Mouse (Mus musculus) neural tube, embryonic 15.5 days (tissue): Measurements from ENCODE around the gene Cdc34b. TPM values are rescaled to one million over a fixed set of nuclear protein-coding genes. Genes with fewer than 3 reads are reported as not detected.

Experiments
- ATAC-seq: fragments of 200-750 bp; cut with Nextera tagmentation; 2 replicates; pipeline ENCODE4 v1.8.0; 2017; ENCODE audit warnings: mild to moderate bottlenecking, moderate TSS enrichment, moderate library complexity; ENCODE audit not compliant: low FRiP score
- H3K27ac ChIP-seq: fragments of 300-500 bp; sonication (generic); replicated peaks from 2 replicates; pipeline ENCODE4 v1.5.1; 2015; ENCODE audit warnings: mild to moderate bottlenecking, inconsistent platforms
- H3K27me3 ChIP-seq: fragments of 300-500 bp; sonication (generic); replicated peaks from 2 replicates; pipeline ENCODE4 v1.6.1; 2015; ENCODE audit warnings: inconsistent platforms
- H3K36me3 ChIP-seq: fragments of 300-500 bp; sonication (generic); 2 replicates; pipeline ENCODE4 v1.6.1; 2015; ENCODE audit warnings: inconsistent platforms
- H3K4me1 ChIP-seq: fragments of 300-500 bp; sonication (generic); 2 replicates; pipeline ENCODE4 v1.6.1; 2015; ENCODE audit warnings: inconsistent platforms
- H3K4me2 ChIP-seq: fragments of 300-500 bp; sonication (generic); 2 replicates; pipeline ENCODE4 v1.6.1; 2015; ENCODE audit warnings: inconsistent platforms, mild to moderate bottlenecking, moderate library complexity
- H3K4me3 ChIP-seq: fragments of 300-500 bp; sonication (generic); replicated peaks from 2 replicates; pipeline ENCODE4 v1.5.1; 2015; ENCODE audit warnings: mild to moderate bottlenecking, inconsistent platforms
- H3K9ac ChIP-seq: fragments of 300-500 bp; sonication (generic); replicated peaks from 2 replicates; pipeline ENCODE4 v1.6.1; 2015; ENCODE audit warnings: mild to moderate bottlenecking, inconsistent platforms
- H3K9me3 ChIP-seq: fragments of 300-500 bp; sonication (generic); replicated peaks from 2 replicates; pipeline ENCODE4 v1.6.1; 2016; ENCODE audit warnings: inconsistent platforms
- WGBS: fragments of 180-500 bp; shearing (Covaris S2); methylation state at CpG from one replicate; pipeline ENCODE4 v1.1.7; 2015; ENCODE audit warnings: mixed read lengths; 5-methylcytosine and 5-hydroxymethylcytosine counted together
- polyA plus RNA-seq: library from polyadenylated mRNA; unstranded; fragments of >200 nt; fragmentation: Nextera tagmentation; extraction: Ambion mirVana; gene quantifications from 2 replicates; pipeline ENCODE4 v1.2.1, GENCODE M21; 2015

Gene Cdc34b
- polyA plus RNA-seq, 1 experiment from 2014 or later: not detected

DNA sequence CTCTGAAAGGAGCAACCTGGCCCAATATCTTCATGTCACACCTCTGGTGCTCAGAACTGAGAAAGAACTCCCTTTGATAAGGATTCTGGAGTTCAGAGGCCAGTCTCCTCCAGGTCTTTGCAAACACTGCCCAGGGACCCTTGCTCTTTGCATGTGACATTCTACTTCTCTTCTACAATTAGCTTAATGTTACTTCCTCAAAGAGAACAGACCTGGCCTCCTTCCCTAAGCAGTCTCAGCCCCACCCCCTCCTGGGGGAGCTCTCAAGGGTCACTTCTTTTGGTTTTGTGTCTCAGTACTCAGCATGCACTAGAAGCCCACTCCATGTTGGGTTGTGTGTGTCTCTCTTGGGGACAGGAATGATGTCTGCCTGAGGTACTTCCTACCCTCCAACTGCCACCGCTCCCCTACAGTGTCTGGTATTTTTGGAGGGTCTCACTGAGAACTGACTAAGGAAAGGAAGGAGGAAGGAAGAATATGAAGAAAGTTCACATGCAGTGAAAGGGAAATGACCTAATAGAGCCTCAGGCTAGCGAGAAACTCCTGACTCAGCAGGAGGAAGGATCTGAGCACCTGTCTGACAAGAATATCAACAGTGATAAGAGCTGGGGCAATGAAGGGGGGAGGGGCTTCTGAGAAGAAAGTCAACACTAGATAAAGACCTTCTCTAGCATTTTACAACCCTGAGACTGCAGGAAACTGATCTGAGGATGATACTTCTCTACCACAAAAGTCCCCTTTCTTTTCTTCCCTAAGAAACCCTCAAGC, 11.5 kb downstream of the Cdc34b start:
- no peak overlapping the region for H3K27ac ChIP-seq
- H3K36me3 ChIP-seq: no peaks in the 10 kb centered on the region
- 57% methylated on average over 2 of the region's 2 CpGs for WGBS
- no peak overlapping the region for H3K4me2 ChIP-seq
- 0 out of 2 replicates have a peak, but pooled peaks cover 3% of the 10 kb centered on the region for H3K27me3 ChIP-seq
- H3K9me3 ChIP-seq: no peaks in the 10 kb centered on the region
- ATAC-seq: no peak
- no peak overlapping the region for H3K4me3 ChIP-seq
- no peaks in the 10 kb centered on the region for H3K4me1 ChIP-seq
- no peak overlapping the region for H3K9ac ChIP-seq

DNA sequence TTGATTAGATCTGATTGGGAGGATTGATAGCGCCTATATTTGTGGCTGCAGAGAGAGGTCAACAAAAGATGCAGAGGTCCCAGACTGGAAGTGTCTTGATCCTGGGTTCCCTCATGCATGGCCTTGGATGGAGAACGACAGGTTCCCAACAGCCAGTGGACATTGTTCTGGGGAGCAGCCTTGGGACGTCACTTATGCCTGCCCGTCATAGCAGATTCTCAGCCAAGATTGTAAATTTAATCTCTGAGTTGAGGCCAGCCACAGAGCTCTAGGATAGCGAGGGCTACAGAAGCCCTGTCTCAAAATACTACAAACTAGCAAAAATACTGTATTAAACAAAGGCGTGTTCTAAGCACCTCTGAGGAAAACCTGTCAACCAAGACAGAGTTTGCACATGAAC, 18.3 kb downstream of the Cdc34b start:
- Histone ChIP-seq H3K36me3 (no peaks in the 10 kb centered on the region), H3K27ac (no peak overlapping the region), H3K4me1 (no peaks in the 10 kb centered on the region), H3K9me3 (no peaks in the 10 kb centered on the region), H3K27me3 (0 out of 2 replicates have a peak, but pooled peaks cover 3% of the 10 kb centered on the region), H3K4me3 (no peak overlapping the region), H3K4me2 (no peak overlapping the region), H3K9ac (no peak overlapping the region)
- no peak for ATAC-seq
- 87% methylated on average over 6 of the region's 6 CpGs for WGBS

DNA sequence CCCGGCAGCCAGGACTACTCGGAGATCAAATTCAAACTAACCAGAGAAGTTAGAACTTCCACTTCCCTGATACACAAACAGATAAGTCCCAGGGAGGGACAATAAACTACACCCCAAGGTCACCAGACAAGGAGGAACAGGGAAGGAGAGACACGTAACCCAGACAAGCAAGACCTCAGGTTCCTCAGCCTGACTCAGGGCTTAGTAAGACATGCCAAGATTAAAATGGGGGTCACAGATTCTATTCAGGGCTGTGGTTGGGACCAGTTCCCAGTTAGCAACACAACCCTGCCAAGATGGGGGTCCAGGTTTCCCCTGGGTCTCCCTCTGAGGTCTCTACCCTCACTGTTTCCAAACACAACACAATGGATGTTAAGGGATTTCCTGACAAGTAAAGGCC, 18.8 kb downstream of the Cdc34b start:
- Histone ChIP-seq H3K4me3 (no peak overlapping the region), H3K9me3 (no peaks in the 10 kb centered on the region), H3K4me2 (no peak overlapping the region), H3K27ac (no peak overlapping the region), H3K4me1 (no peaks in the 10 kb centered on the region), H3K27me3 (0 out of 2 replicates have a peak, but pooled peaks cover 3% of the 10 kb centered on the region), H3K9ac (no peak overlapping the region), H3K36me3 (no peaks in the 10 kb centered on the region)
- no peak for ATAC-seq
- WGBS: 90% methylated on average over 3 of the region's 3 CpGs

DNA sequence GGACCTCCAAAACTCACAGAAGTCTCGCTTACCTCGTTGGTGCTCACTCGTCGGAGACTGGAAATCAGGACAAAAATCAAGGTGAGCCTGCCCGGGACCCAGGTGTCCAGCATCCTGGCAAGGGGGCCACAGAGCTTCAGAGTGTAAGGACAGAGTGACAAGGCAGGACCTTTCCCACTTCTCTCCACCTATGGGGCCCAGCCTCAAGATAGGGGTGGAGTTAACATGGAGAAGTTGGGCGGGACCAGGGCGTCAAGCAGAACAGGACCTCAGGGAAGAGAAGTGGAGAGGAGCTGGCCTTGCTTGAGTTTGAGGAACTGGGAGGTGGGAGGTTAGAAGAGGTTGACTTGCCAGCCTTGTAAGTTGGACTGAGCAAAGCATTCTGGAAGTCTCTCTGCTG, 19.2 kb downstream of the Cdc34b start:
- H3K27ac ChIP-seq: no peak overlapping the region
- no peaks in the 10 kb centered on the region for H3K4me1 ChIP-seq
- H3K9me3 ChIP-seq: no peaks in the 10 kb centered on the region
- H3K27me3 ChIP-seq: 0 out of 2 replicates have a peak, but pooled peaks cover 2% of the 10 kb centered on the region
- H3K4me3 ChIP-seq: no peak overlapping the region
- ATAC-seq: no peak
- no peak overlapping the region for H3K4me2 ChIP-seq
- WGBS: 82% methylated on average over 7 of the region's 7 CpGs
- H3K36me3 ChIP-seq: no peaks in the 10 kb centered on the region
- no peak overlapping the region for H3K9ac ChIP-seq

DNA sequence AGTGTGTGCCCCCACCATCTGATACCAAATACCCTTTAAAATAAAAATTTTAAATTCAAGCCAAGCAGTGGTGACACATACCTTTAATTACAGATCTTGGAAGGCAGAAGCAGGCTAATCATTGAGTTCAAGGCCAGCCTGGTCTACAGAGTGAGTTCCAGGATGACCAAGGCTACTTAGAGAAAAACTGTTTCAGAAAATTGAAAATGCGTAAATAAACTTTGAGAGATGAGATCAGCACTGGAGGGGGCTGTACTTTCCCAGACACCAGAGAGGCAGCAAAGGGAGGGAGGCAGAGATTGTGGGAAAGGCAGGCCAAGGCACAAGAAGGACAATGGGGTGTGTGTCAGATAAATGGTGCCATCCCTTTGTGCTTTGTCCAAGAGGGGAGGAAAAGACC, 20.7 kb downstream of the Cdc34b start:
- WGBS: 88% methylated on average over 1 of the region's 1 CpGs
- no peaks in the 10 kb centered on the region for H3K36me3 ChIP-seq
- H3K27me3 ChIP-seq: no peaks in the 10 kb centered on the region
- ATAC-seq: no peak
- H3K4me3 ChIP-seq: no peak overlapping the region
- H3K4me2 ChIP-seq: no peak overlapping the region
- no peak overlapping the region for H3K9ac ChIP-seq
- no peaks in the 10 kb centered on the region for H3K4me1 ChIP-seq
- H3K27ac ChIP-seq: no peak overlapping the region
- H3K9me3 ChIP-seq: no peaks in the 10 kb centered on the region

DNA sequence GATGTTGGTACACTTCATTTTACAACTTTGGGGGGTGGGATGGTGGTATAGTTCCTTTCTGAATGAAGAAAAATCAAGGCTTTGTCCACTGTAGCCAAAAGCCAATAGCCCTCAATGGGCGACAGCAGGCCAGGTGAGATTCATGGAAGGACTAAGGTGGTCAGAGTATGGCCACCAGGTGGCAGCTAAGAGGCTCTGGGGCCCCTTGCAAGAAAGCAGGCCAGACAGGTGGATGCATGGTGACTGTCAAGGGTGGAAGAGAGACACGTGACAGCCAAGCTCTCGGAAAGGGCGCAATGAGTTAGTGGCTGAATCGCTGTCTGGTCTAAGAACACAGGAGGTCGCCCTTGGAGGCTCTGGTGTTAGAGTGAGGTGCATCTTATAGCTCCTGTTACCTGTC, 21.2 kb downstream of the Cdc34b start:
- Histone ChIP-seq H3K4me1 (no peaks in the 10 kb centered on the region), H3K9ac (no peak overlapping the region), H3K27ac (no peak overlapping the region), H3K4me3 (no peak overlapping the region), H3K36me3 (no peaks in the 10 kb centered on the region), H3K27me3 (no peaks in the 10 kb centered on the region), H3K4me2 (no peak overlapping the region), H3K9me3 (no peaks in the 10 kb centered on the region)
- no peak for ATAC-seq
- 48% methylated on average over 6 of the region's 6 CpGs for WGBS

DNA sequence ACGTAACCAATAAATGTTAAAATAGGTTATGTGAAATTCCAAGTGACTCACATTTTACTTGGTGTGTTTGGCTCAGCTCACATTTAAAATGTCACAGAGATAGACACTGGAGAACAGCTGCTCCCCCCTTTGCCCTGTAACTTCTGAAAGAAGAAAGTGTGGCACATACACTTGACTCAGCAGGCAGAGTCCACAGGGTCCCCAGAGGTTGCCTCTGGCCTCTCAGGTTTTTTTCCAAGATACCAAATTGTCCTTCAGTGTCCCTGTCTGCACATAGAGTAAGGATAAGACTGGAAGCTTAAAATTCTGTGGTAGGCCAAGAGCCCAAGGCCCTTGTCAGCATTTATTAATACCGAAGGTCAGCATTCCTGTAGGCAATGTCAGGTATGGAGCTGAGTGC, 25.7 kb downstream of the Cdc34b start:
- Histone ChIP-seq H3K4me3 (no peak overlapping the region), H3K27me3 (0 out of 2 replicates have a peak, but pooled peaks cover 2% of the 10 kb centered on the region), H3K27ac (no peak overlapping the region), H3K9ac (no peak overlapping the region), H3K36me3 (no peaks in the 10 kb centered on the region), H3K9me3 (no peaks in the 10 kb centered on the region), H3K4me1 (no peaks in the 10 kb centered on the region), H3K4me2 (no peak overlapping the region)
- WGBS: 93% methylated on average over 2 of the region's 2 CpGs
- ATAC-seq: no peak

DNA sequence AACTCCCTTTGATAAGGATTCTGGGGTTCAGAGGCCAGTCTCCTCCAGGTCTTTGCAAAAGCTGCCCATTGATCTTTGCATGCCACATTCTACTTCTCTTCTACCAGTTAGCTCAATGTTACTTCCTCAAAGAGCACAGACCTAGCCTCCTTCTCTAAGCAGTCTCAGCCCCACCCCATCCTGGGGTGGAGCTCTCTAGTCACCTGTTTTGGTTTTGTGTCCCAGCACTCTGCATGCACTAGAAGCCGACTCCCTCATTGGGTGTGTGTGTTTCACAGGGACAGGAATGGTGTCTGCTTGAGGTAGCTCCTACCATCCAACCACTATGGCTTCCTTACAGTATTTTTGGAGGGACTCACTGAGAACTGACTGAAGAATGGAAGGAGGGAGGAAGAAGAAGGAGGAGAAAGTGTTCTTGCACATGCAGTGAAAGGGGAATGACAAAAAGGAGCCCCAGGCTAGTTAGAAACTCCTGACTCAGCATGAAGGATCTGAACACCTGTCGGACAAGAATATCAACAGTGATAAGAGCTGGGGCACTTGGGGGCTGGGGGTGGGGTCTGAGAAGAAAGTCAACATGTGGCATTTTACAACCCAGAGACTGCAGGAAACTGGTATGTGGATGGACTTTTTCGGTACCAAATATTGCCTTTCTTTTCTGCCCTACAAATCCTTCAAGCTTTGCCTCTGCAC, 30.9 kb downstream of the Cdc34b start:
- H3K9me3 ChIP-seq: no peaks in the 10 kb centered on the region
- no peak overlapping the region for H3K27ac ChIP-seq
- H3K4me3 ChIP-seq: no peak overlapping the region
- H3K4me1 ChIP-seq: no peaks in the 10 kb centered on the region
- H3K4me2 ChIP-seq: no peak overlapping the region
- 0 out of 2 replicates have a peak, but pooled peaks cover 2% of the 10 kb centered on the region for H3K27me3 ChIP-seq
- no peak overlapping the region for H3K9ac ChIP-seq
- no peaks in the 10 kb centered on the region for H3K36me3 ChIP-seq
- WGBS: 81% methylated on average over 3 of the region's 3 CpGs
- no peak for ATAC-seq

DNA sequence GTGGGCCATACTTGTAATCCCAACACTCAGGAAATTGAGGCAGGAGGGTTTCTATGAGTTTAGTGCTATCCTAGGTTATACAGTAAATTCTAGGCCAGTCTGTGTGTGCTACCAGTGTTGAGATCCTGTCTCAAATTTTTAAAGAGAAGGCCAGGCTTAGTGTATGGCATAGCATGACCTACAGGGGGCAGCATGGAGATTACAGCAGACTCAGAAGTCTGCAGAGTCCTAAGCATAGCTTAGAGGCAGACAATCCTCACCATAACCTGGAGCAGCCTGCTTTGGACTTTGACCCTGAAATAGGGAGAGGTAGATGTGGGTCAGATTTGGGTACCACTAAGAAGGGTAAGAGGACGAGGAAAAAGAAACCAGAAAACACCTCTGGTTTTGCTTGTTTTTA, 32.3 kb downstream of the Cdc34b start:
- no peak for ATAC-seq
- 0 out of 2 replicates have a peak, but pooled peaks cover 2% of the 10 kb centered on the region for H3K27me3 ChIP-seq
- no peaks in the 10 kb centered on the region for H3K36me3 ChIP-seq
- no peak overlapping the region for H3K27ac ChIP-seq
- H3K4me1 ChIP-seq: no peaks in the 10 kb centered on the region
- WGBS: 97% methylated on average over 1 of the region's 1 CpGs
- H3K4me3 ChIP-seq: no peak overlapping the region
- H3K9ac ChIP-seq: no peak overlapping the region
- H3K4me2 ChIP-seq: no peak overlapping the region
- H3K9me3 ChIP-seq: no peaks in the 10 kb centered on the region

DNA sequence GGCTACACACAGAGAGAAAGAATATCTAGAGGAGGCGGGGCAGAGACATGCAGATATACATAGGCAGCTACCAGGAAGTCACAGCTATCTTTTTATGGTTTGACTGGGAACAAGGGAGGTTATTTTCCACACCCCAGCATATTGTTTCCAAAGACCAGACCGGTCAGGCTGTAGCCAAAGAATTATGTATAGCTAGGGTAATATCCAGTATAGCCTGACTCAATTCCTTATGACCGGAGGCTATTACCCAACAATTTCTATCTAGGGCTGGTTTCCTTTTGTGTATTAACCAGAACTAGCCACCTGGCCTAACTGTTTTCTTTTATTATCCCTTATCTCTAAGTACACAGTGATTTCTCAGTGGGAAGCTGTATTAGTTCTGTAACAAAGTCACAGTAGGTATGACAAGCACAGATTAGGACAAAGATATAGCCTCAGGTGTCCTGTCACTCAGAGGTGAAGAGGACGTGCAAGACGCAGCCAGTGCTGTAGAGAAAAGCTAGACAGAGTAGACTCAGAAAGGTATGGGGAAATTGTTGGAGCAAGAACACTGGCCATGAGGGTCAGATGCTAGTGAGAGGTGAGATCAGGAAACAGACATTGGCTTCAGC, 33.4 kb downstream of the Cdc34b start:
- H3K27ac ChIP-seq: no peak overlapping the region
- H3K27me3 ChIP-seq: 0 out of 2 replicates have a peak, but pooled peaks cover 2% of the 10 kb centered on the region
- no peak overlapping the region for H3K4me2 ChIP-seq
- 91% methylated on average over 5 of the region's 5 CpGs for WGBS
- no peak overlapping the region for H3K4me3 ChIP-seq
- H3K9ac ChIP-seq: no peak overlapping the region
- no peaks in the 10 kb centered on the region for H3K36me3 ChIP-seq
- H3K4me1 ChIP-seq: no peaks in the 10 kb centered on the region
- ATAC-seq: no peak
- H3K9me3 ChIP-seq: no peaks in the 10 kb centered on the region

DNA sequence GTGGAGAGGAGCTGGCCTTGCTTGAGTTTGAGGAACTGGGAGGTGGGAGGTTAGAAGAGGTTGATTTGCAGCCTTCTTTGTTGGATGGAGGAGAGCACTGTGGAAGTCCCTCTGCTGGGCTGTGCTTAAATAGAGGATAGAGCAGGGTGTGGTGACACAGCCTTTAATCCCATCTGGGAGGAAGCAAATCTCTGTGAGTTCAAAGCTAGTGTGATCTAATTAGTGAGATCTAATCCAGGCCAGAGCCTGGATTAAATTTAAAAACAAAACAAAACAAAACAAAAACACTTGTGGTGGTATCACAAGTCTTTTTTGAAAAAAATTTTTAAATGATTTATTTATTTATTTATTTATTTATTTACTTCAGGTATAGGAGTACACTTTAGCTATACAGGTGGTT, 41.0 kb downstream of the Cdc34b start, which contains the start of gene Tmem92:
Gene Tmem92, minus strand, starts transcription at position 101 of the 400 bp plus-strand sequence.
- Histone ChIP-seq H3K27me3 (no peaks in the 10 kb centered on the region), H3K9me3 (no peaks in the 10 kb centered on the region), H3K4me1 (no peaks in the 10 kb centered on the region), H3K4me2 (no peak within 1 kb of the TSS), H3K9ac (no peak within 1 kb of the TSS), H3K27ac (no peak within 1 kb of the TSS), H3K36me3 (no peaks in the 10 kb centered on the region), H3K4me3 (no peak within 1 kb of the TSS)
- no peak for ATAC-seq

DNA sequence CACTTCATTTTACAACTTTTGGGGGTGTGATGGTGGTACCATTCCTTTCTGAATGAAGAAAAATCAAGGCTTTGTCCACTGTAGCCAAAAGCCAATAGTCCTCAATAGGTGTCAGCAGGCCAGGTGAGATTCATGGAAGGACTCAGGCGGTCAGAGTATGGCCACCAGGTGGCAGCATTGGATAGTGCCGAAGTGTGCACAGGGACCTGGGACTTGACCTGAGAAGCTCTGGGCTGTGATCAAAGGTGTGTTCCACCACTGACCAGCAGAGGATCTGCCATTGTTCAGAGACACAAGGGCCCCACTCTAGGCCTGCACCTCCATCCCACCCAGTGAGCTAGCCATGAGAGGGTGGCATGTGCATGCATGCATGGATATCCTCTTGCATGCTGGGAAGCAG, 43.7 kb downstream of the Cdc34b start:
- Histone ChIP-seq H3K27me3 (no peaks in the 10 kb centered on the region), H3K4me1 (no peaks in the 10 kb centered on the region), H3K27ac (no peak overlapping the region), H3K9ac (no peak overlapping the region), H3K4me2 (no peak overlapping the region), H3K4me3 (no peak overlapping the region), H3K9me3 (no peaks in the 10 kb centered on the region), H3K36me3 (no peaks in the 10 kb centered on the region)
- whole genome bisulfite sequencing: 11% methylated on average over 2 of the region's 2 CpGs
- no peak for ATAC-seq
